Comparison of ENCODE assay signal across 18 mouse cellular contexts in genomic region chr9:43461131-43461530, GRCm38 (mm10).
DNase-seq lines count a peak whose midpoint lies in the region; ATAC-seq and TF ChIP-seq lines count a peak whose summit lies in the region.
"Had no signal": no experiment of that assay in that cellular context is flagged by ENCODE, and none has a peak within 500 bp of the region (broad histone marks: within the 10 kb centered on the region; RNA-seq: fewer than 3 reads in every experiment).

No protein-coding gene starts in this region.

- no peaks in the 10 kb centered on the region for H3K79me2 ChIP-seq in liver, adult 2 months (ENCODE audit: control insufficient read depth, insufficient read depth, low read length)

- no peak overlapping the region for H3K9ac ChIP-seq in liver, adult 2 months (ENCODE audit: low read depth, low read length)
- H3K9ac ChIP-seq in intestine, postnatal 0 days (ENCODE audit: low read depth, low read length) = no peak overlapping the region
- H3K9ac ChIP-seq in stomach, embryonic 15.5 days = no peak overlapping the region
- H3K9ac ChIP-seq: hindbrain, embryonic 14.5 days; limb, embryonic 13.5 days; midbrain, embryonic 13.5 days had no signal

- H3K27ac ChIP-seq in liver, adult 2 months (replicated peaks; ENCODE audit: insufficient read depth, low read depth, low read length) = no peak overlapping the region
- no peak overlapping the region for H3K27ac ChIP-seq in intestine, postnatal 0 days (ENCODE audit: low read depth, low read length)
- no peak overlapping the region for H3K27ac ChIP-seq in stomach, embryonic 15.5 days
- no peak overlapping the region for H3K27ac ChIP-seq in embryonic facial prominence, embryonic 10.5 days (replicated peaks)
- no peak overlapping the region for H3K27ac ChIP-seq in cerebellum, adult 2 months (ENCODE audit: insufficient read depth, low read length)
- H3K27ac ChIP-seq: gastrocnemius, adult 2 months; heart, embryonic 10.5 days; hindbrain, embryonic 14.5 days; limb, embryonic 13.5 days; midbrain, embryonic 13.5 days had no signal

- H3K4me2 ChIP-seq in intestine, postnatal 0 days (replicated peaks; ENCODE audit: low read depth) = no peak overlapping the region
- H3K4me2 ChIP-seq in stomach, embryonic 15.5 days = no peak overlapping the region
- H3K4me2 ChIP-seq: hindbrain, embryonic 14.5 days; limb, embryonic 13.5 days; midbrain, embryonic 13.5 days had no signal

- no peaks in the 10 kb centered on the region for H3K36me3 ChIP-seq in liver, adult 2 months (ENCODE audit: control insufficient read depth, insufficient read depth, low read length)
- H3K36me3 ChIP-seq in intestine, postnatal 0 days (ENCODE audit: control insufficient read depth, insufficient read depth) = no peaks in the 10 kb centered on the region
- H3K36me3 ChIP-seq in stomach, embryonic 15.5 days = no peaks in the 10 kb centered on the region
- no peaks in the 10 kb centered on the region for H3K36me3 ChIP-seq in embryonic facial prominence, embryonic 10.5 days (replicated peaks)
- H3K36me3 ChIP-seq: heart, embryonic 10.5 days; limb, embryonic 13.5 days; midbrain, embryonic 13.5 days had no signal

- 0 out of 2 replicates have a peak, but pooled peaks have one; percentile 31 for ATAC-seq in intestine, postnatal 0 days
- peak; percentile 48; the same call in 1 of the 2 replicates for ATAC-seq in stomach, embryonic 15.5 days (ENCODE audit: insufficient read depth, low FRiP score, low read depth)
- ATAC-seq: midbrain, embryonic 13.5 days had no signal

- no peaks in the 10 kb centered on the region for H3K27me3 ChIP-seq in liver, adult 2 months (ENCODE audit: control insufficient read depth, insufficient read depth, low read length)
- no peaks in the 10 kb centered on the region for H3K27me3 ChIP-seq in intestine, postnatal 0 days (replicated peaks; ENCODE audit: control insufficient read depth, insufficient read depth, low read length)
- no peaks in the 10 kb centered on the region for H3K27me3 ChIP-seq in stomach, embryonic 15.5 days (replicated peaks)
- H3K27me3 ChIP-seq in embryonic facial prominence, embryonic 10.5 days (replicated peaks; ENCODE audit: low read depth, poor library complexity, severe bottlenecking) = peaks cover 16% of the 10 kb centered on the region
- no peaks in the 10 kb centered on the region for H3K27me3 ChIP-seq in cerebellum, adult 2 months (ENCODE audit: control insufficient read depth, insufficient read depth, low read length)
- H3K27me3 ChIP-seq: midbrain, embryonic 13.5 days had no signal

- H3K4me3 ChIP-seq in liver, adult 2 months (ENCODE audit: insufficient read depth, low read depth, low read length) = no peak overlapping the region
- no peak overlapping the region for H3K4me3 ChIP-seq in intestine, postnatal 0 days (ENCODE audit: low read depth, low read length)
- H3K4me3 ChIP-seq in stomach, embryonic 15.5 days (replicated peaks) = no peak overlapping the region
- no peak overlapping the region for H3K4me3 ChIP-seq in embryonic facial prominence, embryonic 10.5 days
- H3K4me3 ChIP-seq in cerebellum, adult 2 months (replicated peaks; ENCODE audit: insufficient read depth, low read depth, low read length) = no peak overlapping the region
- H3K4me3 ChIP-seq: gastrocnemius, adult 2 months; heart, embryonic 10.5 days; limb, embryonic 13.5 days; midbrain, embryonic 13.5 days had no signal

- peak; percentile 74 for DNase-seq in liver, adult 2 months (ENCODE audit: extremely low read depth, low read depth, low spot score)
- no peak for DNase-seq in liver
- peak; percentile 66 for DNase-seq in kidney, postnatal 14 days
- no peak for DNase-seq in lung, postnatal 25 days (ENCODE audit: low spot score)
- no peak for DNase-seq in embryonic facial prominence, embryonic 10.5 days (ENCODE audit: low spot score)
- no peak for DNase-seq in cerebellum, adult 2 months
- DNase-seq: adrenal gland, postnatal 25 days; cerebellum, adult 9-11 months; gastrocnemius, adult 2 months; heart, postnatal 4 days; lung, adult 2 months; lung, postnatal 14 days had no signal

- H3K4me1 ChIP-seq in liver, adult 2 months (ENCODE audit: control insufficient read depth, insufficient read depth, low read length) = peaks cover 18% of the 10 kb centered on the region
- H3K4me1 ChIP-seq in intestine, postnatal 0 days (replicated peaks; ENCODE audit: control insufficient read depth, insufficient read depth, low read length) = no peaks in the 10 kb centered on the region
- H3K4me1 ChIP-seq in stomach, embryonic 15.5 days = no peaks in the 10 kb centered on the region
- peaks cover 8% of the 10 kb centered on the region; the same call in 1 of the 2 replicates for H3K4me1 ChIP-seq in embryonic facial prominence, embryonic 10.5 days
- no peaks in the 10 kb centered on the region; the same call in 1 of the 2 replicates for H3K4me1 ChIP-seq in cerebellum, adult 2 months (ENCODE audit: control insufficient read depth, insufficient read depth, low read length)
- H3K4me1 ChIP-seq: heart, embryonic 10.5 days; limb, embryonic 13.5 days had no signal

- TF ChIP-seq POLR2A in liver, adult 2 months (IDR thresholded peaks at IDR 0.05; ENCODE audit: extremely low read depth, insufficient read depth, low read length) = no peak
- no peak for TF ChIP-seq POLR2A in cerebellum, adult 2 months (IDR thresholded peaks at IDR 0.05; ENCODE audit: borderline replicate concordance, insufficient read depth, low read length)

- TF ChIP-seq CTCF in liver, adult 2 months (IDR thresholded peaks at IDR 0.05; ENCODE audit: low read depth, low read length) = no peak
- no peak for TF ChIP-seq CTCF in intestine, postnatal 0 days (IDR thresholded peaks at IDR 0.05; ENCODE audit: low read depth)
- TF ChIP-seq CTCF in cerebellum, adult 2 months (IDR thresholded peaks at IDR 0.05; ENCODE audit: borderline replicate concordance, insufficient read depth, low read depth, low read length) = no peak

- WGBS in liver, adult 2 months = 15% methylated on average over 2 of the region's 2 CpGs
- WGBS in intestine, postnatal 0 days = 26% methylated on average over 2 of the region's 2 CpGs
- 39% methylated on average over 2 of the region's 2 CpGs for WGBS in stomach, embryonic 15.5 days
- WGBS in embryonic facial prominence, embryonic 10.5 days = 62% methylated on average over 2 of the region's 2 CpGs
- WGBS in cerebellum, adult 2 months = 73% methylated on average over 2 of the region's 2 CpGs

- no peaks in the 10 kb centered on the region for H3K9me3 ChIP-seq in intestine, postnatal 0 days (ENCODE audit: control insufficient read depth)
- no peaks in the 10 kb centered on the region for H3K9me3 ChIP-seq in stomach, embryonic 15.5 days
- no peaks in the 10 kb centered on the region for H3K9me3 ChIP-seq in embryonic facial prominence, embryonic 10.5 days
- H3K9me3 ChIP-seq: heart, embryonic 10.5 days; limb, embryonic 13.5 days; midbrain, embryonic 13.5 days had no signal

Comparison
In these comparisons a context has a peak if more than half of its experiments do, and no peak if none do; other contexts are left out.
1. DNase-seq: peak in liver, adult 2 months (single experiment) and kidney, postnatal 14 days (single experiment); none in liver (single experiment), lung, postnatal 25 days (single experiment), embryonic facial prominence, embryonic 10.5 days (single experiment) and cerebellum, adult 2 months (0 of 2).